Mouse (Mus musculus) liver, embryonic 16.5 days (tissue): ENCODE measurements around the gene P3h4. TPM values are rescaled to one million over a fixed set of nuclear protein-coding genes. Genes with fewer than 3 reads are reported as not detected.
"Not testable (repeated sequence)": the region's sequence is repeated elsewhere in the genome, so short reads cannot be mapped to it uniquely, and the experiment has no call there.

ENCODE experiments used
- ATAC-seq: fragments of 200-750 bp; cut with Nextera tagmentation; 2 replicates; pipeline ENCODE4 v1.8.0; 2017; ENCODE audit warnings: low read depth, mild to moderate bottlenecking, moderate number of reproducible peaks, moderate library complexity
- H3K27ac ChIP-seq: fragments of 300-500 bp; sonication (generic); 2 replicates; pipeline ENCODE4 v1.5.1; 2014; ENCODE audit warnings: mild to moderate bottlenecking, low read length
- H3K27me3 ChIP-seq: fragments of 300-500 bp; sonication (generic); 2 replicates; pipeline ENCODE4 v1.6.1; 2014; ENCODE audit warnings: low read depth, low read length, mixed read lengths; ENCODE audit not compliant: control insufficient read depth, insufficient read depth
- H3K36me3 ChIP-seq: fragments of 300-500 bp; sonication (generic); 2 replicates; pipeline ENCODE4 v1.6.1; 2014; ENCODE audit warnings: mild to moderate bottlenecking; ENCODE audit not compliant: control insufficient read depth, insufficient read depth
- H3K4me1 ChIP-seq: fragments of 300-500 bp; sonication (generic); 2 replicates; pipeline ENCODE4 v1.6.1; 2014; ENCODE audit warnings: low read depth, low read length, mixed read lengths; ENCODE audit not compliant: control insufficient read depth
- H3K4me2 ChIP-seq: fragments of 300-500 bp; sonication (generic); 2 replicates; pipeline ENCODE4 v1.6.1; 2014; ENCODE audit warnings: low read depth, low read length, mixed read lengths
- H3K4me3 ChIP-seq: fragments of 300-500 bp; sonication (generic); 2 replicates; pipeline ENCODE4 v1.5.1; 2014; ENCODE audit warnings: low read depth, mild to moderate bottlenecking, low read length
- H3K9ac ChIP-seq: fragments of 300-500 bp; sonication (generic); 2 replicates; pipeline ENCODE4 v1.6.1; 2014; ENCODE audit warnings: low read depth, low read length
- H3K9me3 ChIP-seq: fragments of 300-500 bp; sonication (generic); replicated peaks from 2 replicates; pipeline ENCODE4 v1.6.1; 2016; ENCODE audit warnings: low read length; ENCODE audit not compliant: control insufficient read depth
- WGBS: fragments of 180-500 bp; shearing (Covaris S2); extraction: QIAGEN DNeasy Blood & Tissue Kit; methylation state at CpG from one replicate; pipeline ENCODE4 v1.1.7; 2014; ENCODE audit not compliant: insufficient replicate concordance; 5-methylcytosine and 5-hydroxymethylcytosine counted together
- microRNA-seq: library from miRNA; unstranded; fragments of <30 nt; microRNA quantifications from one replicate; pipeline ENCODE4, GENCODE M21; 2016
- polyA plus RNA-seq: library from polyadenylated mRNA; unstranded; fragments of >200 nt; fragmentation: Nextera tagmentation; extraction: Ambion mirVana; gene quantifications from 2 replicates; pipeline ENCODE4 v1.2.1, GENCODE M21; 2015

P3h4 gene
- polyA plus RNA-seq, 1 experiment from 2014 or later = 4.0 TPM

DNA sequence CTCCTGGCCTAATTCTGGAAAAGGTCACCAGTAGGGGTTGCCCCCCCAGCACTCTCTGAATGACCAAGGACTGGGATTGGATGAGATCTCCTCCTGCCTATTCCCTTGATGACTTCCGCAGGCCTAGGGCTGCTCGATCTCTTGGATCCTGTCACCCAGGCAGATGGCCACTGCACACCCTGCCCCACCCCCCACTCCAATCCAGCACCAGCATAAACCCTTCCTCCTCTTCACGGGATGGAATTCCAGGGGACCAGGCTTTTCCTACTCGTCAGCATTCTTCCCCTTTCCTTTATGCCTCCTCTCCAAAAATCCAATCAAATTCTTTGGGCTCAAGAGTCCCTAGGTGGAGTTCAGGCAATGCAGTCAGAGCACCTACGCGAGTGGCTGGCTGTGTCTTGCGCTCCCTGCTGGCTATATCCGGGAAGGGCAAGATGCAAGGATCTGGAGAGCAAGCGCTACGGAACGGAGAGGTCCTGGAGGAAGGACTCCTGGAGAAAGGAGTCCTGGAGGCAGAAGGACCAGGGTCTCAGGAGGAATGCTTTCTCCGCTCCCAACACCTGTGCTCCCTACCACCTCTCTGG lies 51.6 kb downstream of the P3h4 start:
- ATAC-seq = no peak

DNA sequence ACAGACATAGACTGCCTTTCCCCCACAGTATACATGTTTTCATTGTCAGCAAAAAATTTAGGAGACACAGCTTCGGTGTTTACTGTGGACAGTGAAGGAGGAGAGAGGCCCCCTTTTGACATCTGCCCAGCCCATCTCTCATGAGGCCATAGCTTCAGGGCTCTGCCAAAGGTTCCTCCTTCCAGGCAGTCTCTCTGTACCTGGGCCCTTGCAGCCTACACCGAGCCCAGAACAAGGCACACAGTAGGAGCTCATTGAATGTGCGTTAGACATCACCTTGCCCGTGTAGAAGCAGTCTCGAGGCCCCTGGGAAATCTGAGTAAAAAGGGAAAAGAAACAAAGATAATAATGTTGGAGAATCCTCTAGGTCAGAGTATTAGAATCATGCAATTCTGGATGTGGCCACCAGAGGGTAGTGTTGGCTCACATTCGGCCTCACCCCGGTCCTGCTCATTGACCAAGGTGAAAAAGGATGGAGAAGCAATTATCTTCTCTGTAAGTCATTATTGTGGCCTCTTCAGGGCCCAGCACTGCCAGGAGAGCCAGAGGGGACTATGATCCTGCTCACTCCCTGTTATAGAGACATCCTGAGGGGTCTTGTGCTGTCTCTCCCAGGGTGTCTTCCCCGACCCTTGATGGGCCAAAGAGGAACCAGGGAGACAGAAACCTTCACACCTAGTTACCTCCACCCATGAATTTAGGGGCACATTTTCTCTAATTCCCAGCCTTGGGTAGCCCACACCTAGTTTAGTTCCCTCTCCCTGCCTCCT lies 52.2 kb downstream of the P3h4 start:
- Histone ChIP-seq H3K4me1 (no peaks in the 10 kb centered on the region), H3K27ac (no peak overlapping the region), H3K9me3 (no peaks in the 10 kb centered on the region), H3K4me2 (no peak overlapping the region), H3K4me3 (no peak overlapping the region), H3K36me3 (no peaks in the 10 kb centered on the region), H3K9ac (no peak overlapping the region), H3K27me3 (peaks cover 34% of the 10 kb centered on the region)
- no peak for ATAC-seq
- 7% methylated on average over 8 of the region's 8 CpGs for WGBS

More for the DNA sequence above, 51.6 kb downstream of the P3h4 start:
- Histone ChIP-seq H3K27me3 (peaks cover 30% of the 10 kb centered on the region), H3K9ac (no peak overlapping the region), H3K4me2 (no peak overlapping the region), H3K4me3 (no peak overlapping the region), H3K36me3 (no peaks in the 10 kb centered on the region), H3K4me1 (no peaks in the 10 kb centered on the region), H3K9me3 (no peaks in the 10 kb centered on the region), H3K27ac (no peak overlapping the region)
- 15% methylated on average over 12 of the region's 12 CpGs for WGBS

DNA sequence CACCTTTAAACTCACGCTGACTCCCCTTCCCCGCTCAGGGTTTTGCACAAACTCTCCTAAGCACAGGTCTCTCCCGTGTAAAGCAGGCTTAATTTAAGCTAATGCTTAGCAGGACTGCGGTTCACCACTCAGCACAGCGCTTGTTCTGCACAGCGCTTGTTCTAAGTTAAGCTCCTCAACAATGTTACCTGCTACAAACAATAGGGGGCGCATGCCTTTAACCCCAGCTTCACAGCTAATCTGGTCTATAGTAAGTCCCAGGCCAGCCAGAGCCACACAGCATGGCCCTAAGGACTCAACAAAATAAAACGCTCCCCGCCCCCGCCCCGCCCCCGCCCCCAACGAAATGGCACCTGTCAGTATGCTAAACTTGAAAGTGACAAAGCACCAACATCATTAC lies 53.6 kb downstream of the P3h4 start:
- H3K9me3 ChIP-seq, H3K4me3 ChIP-seq, H3K36me3 ChIP-seq, ATAC-seq, H3K27ac ChIP-seq, H3K4me2 ChIP-seq, H3K4me1 ChIP-seq, H3K9ac ChIP-seq: not testable (repeated sequence)
- peaks cover 48% of the 10 kb centered on the region for H3K27me3 ChIP-seq
- no CpG with 5 or more reads among the region's 13 CpGs for WGBS

DNA sequence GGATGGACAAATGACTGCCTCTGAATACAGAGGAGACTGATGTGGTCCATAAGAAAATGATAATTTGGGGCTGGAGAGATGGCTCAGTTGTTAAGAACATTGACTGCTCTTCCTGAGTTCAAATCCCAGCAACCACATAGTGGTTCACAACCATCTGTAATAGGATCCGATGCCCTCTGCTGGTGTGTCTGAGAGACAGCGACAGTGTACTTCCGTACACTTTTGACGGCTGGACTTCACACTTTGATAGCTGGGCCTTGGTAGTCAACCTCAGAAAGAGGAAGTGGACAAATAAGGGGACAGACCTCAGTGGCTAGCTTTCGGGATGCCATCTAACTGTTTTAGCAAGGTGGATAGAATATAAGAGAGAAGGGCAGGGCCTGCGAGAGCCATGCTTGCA lies 54.5 kb downstream of the P3h4 start:
- no peak for ATAC-seq
- H3K4me2 ChIP-seq = no peak overlapping the region
- no peaks in the 10 kb centered on the region for H3K36me3 ChIP-seq
- WGBS = 34% methylated on average over 6 of the region's 6 CpGs
- H3K9me3 ChIP-seq = no peaks in the 10 kb centered on the region
- H3K4me1 ChIP-seq = no peaks in the 10 kb centered on the region; the same call in none of the 2 replicates
- no peak overlapping the region for H3K27ac ChIP-seq
- peaks cover 57% of the 10 kb centered on the region for H3K27me3 ChIP-seq
- no peak overlapping the region for H3K4me3 ChIP-seq
- no peak overlapping the region for H3K9ac ChIP-seq

Small RNA genes within 50 kb of the gene (microRNA-seq; reads per million reads assigned to microRNA genes)
- gene Gm27374 = not detected

Other genes starting within 250 kb of the P3h4 start
- gene Krt9, start 221.6 kb downstream of the P3h4 start, polyA plus RNA-seq = not detected in 2 replicates
- 0.16 and 0.31 TPM in 2 replicates for gene Krt14, start 207.3 kb downstream of the P3h4 start, polyA plus RNA-seq
- gene Krt16, start 165.9 kb downstream of the P3h4 start, polyA plus RNA-seq = not detected in 2 replicates
- 0.18 and 0.22 TPM in 2 replicates for gene Krt17, start 153.8 kb downstream of the P3h4 start, polyA plus RNA-seq
- not detected in 2 replicates for gene Krt42, start 145.0 kb downstream of the P3h4 start, polyA plus RNA-seq
- 1,629 and 1,636 TPM in 2 replicates for gene Eif1, start 95.0 kb downstream of the P3h4 start, polyA plus RNA-seq
- gene Gast, start 80.4 kb downstream of the P3h4 start, polyA plus RNA-seq = not detected in 2 replicates
- gene Hap1, start 58.7 kb downstream of the P3h4 start, polyA plus RNA-seq = 0.27 and 0.42 TPM in 2 replicates
- gene Jup, start 17.1 kb downstream of the P3h4 start, polyA plus RNA-seq = 15.5 and 17.7 TPM in 2 replicates
- 7.9 and 8.4 TPM in 2 replicates for gene Fkbp10, start 861 bp upstream of the P3h4 start, polyA plus RNA-seq
- gene Nt5c3b, start 27.0 kb upstream of the P3h4 start, polyA plus RNA-seq = 14.9 and 16.0 TPM in 2 replicates
- gene Klhl10, start 27.1 kb upstream of the P3h4 start, polyA plus RNA-seq = 0.07 TPM in 1 of 2 replicates, not detected in the other
- gene Klhl11, start 57.9 kb upstream of the P3h4 start, polyA plus RNA-seq = 1.7 and 1.9 TPM in 2 replicates
- gene Acly, start 113.2 kb upstream of the P3h4 start, polyA plus RNA-seq = 114 and 120 TPM in 2 replicates
- 0.06 and 0.11 TPM in 2 replicates for gene Ttc25, start 130.8 kb upstream of the P3h4 start, polyA plus RNA-seq
- gene Cnp, start 160.1 kb upstream of the P3h4 start, polyA plus RNA-seq = 13.8 TPM in 2 replicates
- 18.1 and 19.7 TPM in 2 replicates for gene Nkiras2, start 204.4 kb upstream of the P3h4 start, polyA plus RNA-seq
- 56.8 and 60.9 TPM in 2 replicates for gene Dnajc7, start 205.3 kb upstream of the P3h4 start, polyA plus RNA-seq